Mouse (Mus musculus) neural tube, postnatal 0 days (tissue): Measurements from ENCODE around the gene Chfr. TPM values are rescaled to one million over a fixed set of nuclear protein-coding genes. Genes with fewer than 3 reads are reported as not detected.

Experiments
- polyA plus RNA-seq: library from polyadenylated mRNA; unstranded; fragments of >200 nt; fragmentation: Nextera tagmentation; extraction: Ambion mirVana; gene quantifications from 2 replicates; pipeline ENCODE4 v1.2.1, GENCODE M21; 2015

The Chfr gene
- 46.6 and 53.5 TPM in 2 replicates for polyA plus RNA-seq

GRCm38 (mm10) chr5:110135293-110136086, at the start of gene Chfr:
Gene Chfr (plus strand): TSS chr5:110135842.

GRCm38 (mm10) chr5:110094030-110094846, 41.4 kb upstream of the Chfr start, which contains the start of gene Gm35315:
Gene Gm35315 (minus strand): TSS chr5:110094420.

GRCm38 (mm10) chr5:110099656-110100580, 35.7 kb upstream of the Chfr start, which contains the start of gene Plcxd1:
Gene Plcxd1 (plus strand): TSS chr5:110099969.

GRCm38 (mm10) chr5:110107581-110108304, 27.9 kb upstream of the Chfr start, which contains the start of gene Gtpbp6:
Gene Gtpbp6 (minus strand): TSS chr5:110108197.

GRCm38 (mm10) chr5:110109991-110110441, 25.6 kb upstream of the Chfr start, which contains the start of gene Zfp605:
Gene Zfp605 (plus strand): TSS chr5:110110092.

GRCm38 (mm10) chr5:110176362-110177020, 40.8 kb downstream of the Chfr start, which contains the start of gene Golga3:
Gene Golga3 (plus strand): TSS chr5:110176701.

Other genes starting within 250 kb of the Chfr start
- gene Gm15446, start 212.4 kb upstream of the Chfr start, polyA plus RNA-seq, result 0.59 and 0.65 TPM in 2 replicates
- 18.9 and 24.4 TPM in 2 replicates for gene Zfp932, start 139.3 kb upstream of the Chfr start, polyA plus RNA-seq
- 4.3 and 5.1 TPM in 2 replicates for gene Gm17655, start 63.3 kb upstream of the Chfr start, polyA plus RNA-seq
- 0.39 and 0.41 TPM in 2 replicates for gene Gm35315, start 41.4 kb upstream of the Chfr start, polyA plus RNA-seq
- 9.1 and 9.2 TPM in 2 replicates for gene Plcxd1, start 35.9 kb upstream of the Chfr start, polyA plus RNA-seq
- 63.0 and 73.9 TPM in 2 replicates for gene Gtpbp6, start 27.6 kb upstream of the Chfr start, polyA plus RNA-seq
- gene Zfp605, start 25.8 kb upstream of the Chfr start, polyA plus RNA-seq, result 14.4 and 14.7 TPM in 2 replicates
- 17.1 and 17.5 TPM in 2 replicates for gene Golga3, start 40.9 kb downstream of the Chfr start, polyA plus RNA-seq
- gene Ankle2, start 95.2 kb downstream of the Chfr start, polyA plus RNA-seq, result 20.0 and 22.5 TPM in 2 replicates
- 91.6 and 96.7 TPM in 2 replicates for gene Pgam5, start 134.1 kb downstream of the Chfr start, polyA plus RNA-seq
- 24.0 and 30.3 TPM in 2 replicates for gene Pxmp2, start 150.3 kb downstream of the Chfr start, polyA plus RNA-seq
- 3.4 and 4.6 TPM in 2 replicates for gene Pole, start 150.5 kb downstream of the Chfr start, polyA plus RNA-seq
- gene P2rx2, start 207.4 kb downstream of the Chfr start, polyA plus RNA-seq, result 10.4 and 12.5 TPM in 2 replicates
- gene Lrcol1, start 208.9 kb downstream of the Chfr start, polyA plus RNA-seq, result 0.47 TPM in 1 of 2 replicates, not detected in the other